Mouse (Mus musculus) E14TG2a.4 (cell line): ENCODE measurements at regions not wholly inside any gene's neighbourhood (a gene's known extent, or its start where the extent isn't known, plus 50 kb on each side); places are given as distances from the start of the nearest gene placed in this dataset.

Source experiments
- CTCF ChIP-seq: conservative IDR thresholded peaks from 2 replicates; pipeline ENCODE4 v1.5.1; 2014; ENCODE audit warnings: low read length
- NANOG ChIP-seq: IDR thresholded peaks from 2 replicates; pipeline ENCODE4 v1.6.1; 2014; ENCODE audit warnings: borderline replicate concordance, low read length, mixed read lengths
- POU5F1 ChIP-seq: IDR thresholded peaks from 2 replicates; pipeline ENCODE4 v1.6.1; 2014; ENCODE audit warnings: low read length, borderline replicate concordance

DNA sequence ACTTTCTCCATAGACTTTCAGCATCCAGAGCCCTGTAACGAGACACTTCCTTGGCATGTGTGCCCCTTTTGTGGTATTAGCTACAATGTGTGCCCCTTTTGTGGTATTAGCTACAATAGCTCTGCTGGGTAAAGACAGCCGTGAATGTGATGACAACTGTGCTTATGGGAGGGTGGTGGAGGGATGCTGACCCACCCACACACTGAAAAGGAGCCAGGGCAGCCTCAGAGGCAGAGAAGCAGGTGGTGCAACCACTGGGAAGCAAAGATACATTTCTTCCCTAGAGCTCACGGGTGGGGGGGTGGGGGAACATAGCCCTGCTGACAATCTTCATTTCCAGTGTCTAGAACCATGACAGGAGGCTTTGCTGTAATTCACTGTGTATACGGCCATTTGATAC, 176.1 kb downstream of the Prdm2 start:
- TF ChIP-seq CTCF (no peak), POU5F1 (no peak), NANOG (no peak)
